Mouse (Mus musculus) adrenal gland, adult 10 weeks (tissue): Measurements from ENCODE around the gene Fadd. TPM values are rescaled to one million over a fixed set of nuclear protein-coding genes. Genes with fewer than 3 reads are reported as not detected.

ENCODE experiments used
- polyA plus RNA-seq: library from polyadenylated mRNA; stranded (reverse); fragments of 350-450 nt; fragmentation: Illumina TruSeq; extraction: RNeasy Lipid Tissue Mini Kit (QIAGEN cat#74804); gene quantifications from one replicate; pipeline ENCODE4 v1.2.3, GENCODE M21; 2014; ENCODE audit warnings: low read depth, low replicate concordance

Gene Fadd
- polyA plus RNA-seq, result 5.8 TPM

GRCm38 (mm10) chr7:144582284-144582980 lies at the start of gene Fadd:
Gene Fadd (minus strand): TSS chr7:144582463.

GRCm38 (mm10) chr7:144553237-144554122 lies 28.8 kb downstream of the Fadd start, which contains the start of gene Ppfia1:
Gene Ppfia1 (minus strand): TSS chr7:144553729.

Other genes starting within 250 kb of the Fadd start
- gene Cttn, start 111.5 kb downstream of the Fadd start, polyA plus RNA-seq, result 70.2 TPM
- gene Ppfia1, start 28.7 kb downstream of the Fadd start, polyA plus RNA-seq, result 195 TPM
- gene Ano1, start 169.5 kb upstream of the Fadd start, polyA plus RNA-seq, result 8.4 TPM